Mouse (Mus musculus): ENCODE data around the gene Pak4.
"Not testable (repeated sequence)": the region's sequence is repeated elsewhere in the genome, so short reads cannot be mapped to it uniquely, and the experiment has no call there.

The Pak4 gene

GRCm38 (mm10) chr7:28597642-28598446, at the start of gene Pak4, which contains the start of gene Samd4b:
TSS of gene Pak4 (minus strand) at chr7:28598185.
TSS of gene Samd4b (minus strand) at chr7:28598144.
- DNase-seq = peak; percentile 100

GRCm38 (mm10) chr7:28647016-28647415, 49.0 kb upstream of the Pak4 start:
- DNase-seq = no peak

GRCm38 (mm10) chr7:28645947-28646475, 48.0 kb upstream of the Pak4 start:
- no peak for DNase-seq

GRCm38 (mm10) chr7:28645366-28645765, 47.4 kb upstream of the Pak4 start:
- no peak for DNase-seq

GRCm38 (mm10) chr7:28641546-28641945, 43.6 kb upstream of the Pak4 start:
- DNase-seq = no peak

- peak; percentile 15 for DNase-seq
These were observed 39.5 kb upstream of the Pak4 start for GRCm38 (mm10) chr7:28637511-28637910.

GRCm38 (mm10) chr7:28634128-28634527, 36.1 kb upstream of the Pak4 start:
- no peak for DNase-seq

GRCm38 (mm10) chr7:28631073-28631472, 33.1 kb upstream of the Pak4 start, which contains the start of gene Acp7:
TSS of gene Acp7 (minus strand) at chr7:28631332.
- no peak for DNase-seq

GRCm38 (mm10) chr7:28624791-28625190, 26.8 kb upstream of the Pak4 start:
- no peak for DNase-seq

GRCm38 (mm10) chr7:28619098-28619715, 21.2 kb upstream of the Pak4 start:
- DNase-seq = no peak

- no peak for DNase-seq
These were observed 8.0 kb upstream of the Pak4 start for GRCm38 (mm10) chr7:28605951-28606350.

- DNase-seq = not testable (repeated sequence)
These were observed 5.8 kb upstream of the Pak4 start for GRCm38 (mm10) chr7:28603788-28604187.

GRCm38 (mm10) chr7:28603136-28603535, 5.2 kb upstream of the Pak4 start:
- no peak for DNase-seq

GRCm38 (mm10) chr7:28601668-28602067, 3.7 kb upstream of the Pak4 start:
- peak; percentile 66 for DNase-seq

GRCm38 (mm10) chr7:28601029-28601428, 3.0 kb upstream of the Pak4 start:
- DNase-seq = peak; percentile 77

GRCm38 (mm10) chr7:28598951-28599350, 966 bp upstream of the Pak4 start:
- DNase-seq = no peak

- no peak for DNase-seq
These were observed 761 bp downstream of the Pak4 start for GRCm38 (mm10) chr7:28597277-28597570.

- peak; percentile 86 for DNase-seq
These were observed 1.3 kb downstream of the Pak4 start for GRCm38 (mm10) chr7:28596436-28597276.

- DNase-seq = no peak
These were observed 2.1 kb downstream of the Pak4 start for GRCm38 (mm10) chr7:28595751-28596435.

- DNase-seq = peak; percentile 81
These were observed 4.5 kb downstream of the Pak4 start for GRCm38 (mm10) chr7:28593206-28594111.

GRCm38 (mm10) chr7:28591862-28592261, 6.1 kb downstream of the Pak4 start:
- no peak for DNase-seq
